Mouse (Mus musculus) thymus, adult 2 months (tissue): Measurements from ENCODE around the gene Amhr2. TPM values are rescaled to one million over a fixed set of nuclear protein-coding genes. Genes with fewer than 3 reads are reported as not detected.

Experiments used
- DNase-seq: peaks from one replicate; pipeline ENCODE4 v3.0.0; 2021
- H3K27ac ChIP-seq: fragments of 200-500 bp; 2 replicates; pipeline ENCODE4 v1.5.1; 2012; ENCODE audit warnings: low read length, control low read depth; ENCODE audit not compliant: control insufficient read depth, insufficient read depth
- H3K27me3 ChIP-seq: fragments of 200-500 bp; 2 replicates; pipeline ENCODE4 v1.6.1; 2012; ENCODE audit warnings: mild to moderate bottlenecking, low read length, moderate library complexity, mixed read lengths; ENCODE audit not compliant: control insufficient read depth, insufficient read depth
- H3K36me3 ChIP-seq: fragments of 200-500 bp; 2 replicates; pipeline ENCODE4 v1.6.1; 2012; ENCODE audit warnings: mild to moderate bottlenecking, low read length, moderate library complexity; ENCODE audit not compliant: control insufficient read depth, insufficient read depth
- H3K4me1 ChIP-seq: fragments of 200-500 bp; replicated peaks from 2 replicates; pipeline ENCODE4 v1.6.1; 2012; ENCODE audit warnings: low read length; ENCODE audit not compliant: control insufficient read depth, insufficient read depth
- H3K4me3 ChIP-seq: fragments of 200-500 bp; 2 replicates; pipeline ENCODE4 v1.5.1; 2012; ENCODE audit warnings: mild to moderate bottlenecking, low read length, control low read depth, moderate library complexity; ENCODE audit not compliant: control insufficient read depth, insufficient read depth
- CTCF ChIP-seq: fragments of 200-500 bp; IDR thresholded peaks from 2 replicates; pipeline ENCODE4 v1.5.1; 2012; ENCODE audit warnings: mild to moderate bottlenecking, control low read depth, low read length, moderate library complexity, borderline replicate concordance; ENCODE audit not compliant: control insufficient read depth, poor library complexity, insufficient read depth; ENCODE audit errors: extremely low read depth
- POLR2A ChIP-seq: fragments of 200-500 bp; IDR thresholded peaks from 2 replicates; pipeline ENCODE4 v1.6.1; 2012; ENCODE audit warnings: mild to moderate bottlenecking, low read length, control low read depth, moderate library complexity; ENCODE audit not compliant: control insufficient read depth, poor library complexity, insufficient read depth; ENCODE audit errors: extremely low read depth
- WGBS: fragments of 180-500 bp; shearing (Covaris S2); methylation state at CpG from one replicate; pipeline ENCODE4 v1.1.7; 2018; 5-methylcytosine and 5-hydroxymethylcytosine counted together
- polyA plus RNA-seq: library from polyadenylated mRNA; depleted of rRNA; stranded (reverse); fragments of >200 nt; gene quantifications from 2 replicates; pipeline ENCODE4 v1.2.3, GENCODE M21; 2012

Gene Amhr2
- polyA plus RNA-seq, 1 experiment: 1.7 TPM

DNA sequence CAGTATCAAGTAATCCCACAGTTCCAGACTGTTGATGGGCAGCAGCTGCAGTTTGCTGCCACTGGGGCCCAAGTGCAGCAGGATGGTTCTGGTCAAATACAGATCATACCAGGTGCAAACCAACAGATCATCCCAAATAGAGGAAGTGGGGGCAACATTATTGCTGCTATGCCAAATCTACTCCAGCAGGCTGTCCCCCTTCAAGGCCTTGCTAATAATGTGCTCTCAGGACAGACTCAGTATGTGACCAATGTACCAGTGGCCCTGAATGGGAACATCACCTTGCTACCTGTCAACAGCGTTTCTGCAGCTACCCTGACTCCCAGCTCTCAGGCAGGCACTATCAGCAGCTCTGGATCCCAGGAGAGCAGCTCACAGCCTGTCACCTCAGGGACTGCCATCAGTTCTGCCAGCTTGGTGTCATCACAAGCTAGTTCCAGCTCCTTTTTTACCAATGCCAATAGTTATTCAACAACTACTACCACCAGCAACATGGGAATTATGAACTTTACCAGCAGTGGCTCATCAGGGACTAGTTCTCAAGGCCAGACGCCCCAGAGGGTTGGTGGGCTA lies 36.5 kb upstream of the Amhr2 start:
- H3K36me3 ChIP-seq: peaks cover 45% of the 10 kb centered on the region
- H3K27ac ChIP-seq: no peak overlapping the region
- DNase-seq: no peak
- H3K27me3 ChIP-seq: no peaks in the 10 kb centered on the region
- peaks cover 18% of the 10 kb centered on the region for H3K4me1 ChIP-seq
- no peak overlapping the region for H3K4me3 ChIP-seq
- 77% methylated on average over 2 of the region's 2 CpGs for WGBS
- no peak for TF ChIP-seq CTCF
- TF ChIP-seq POLR2A: no peak

DNA sequence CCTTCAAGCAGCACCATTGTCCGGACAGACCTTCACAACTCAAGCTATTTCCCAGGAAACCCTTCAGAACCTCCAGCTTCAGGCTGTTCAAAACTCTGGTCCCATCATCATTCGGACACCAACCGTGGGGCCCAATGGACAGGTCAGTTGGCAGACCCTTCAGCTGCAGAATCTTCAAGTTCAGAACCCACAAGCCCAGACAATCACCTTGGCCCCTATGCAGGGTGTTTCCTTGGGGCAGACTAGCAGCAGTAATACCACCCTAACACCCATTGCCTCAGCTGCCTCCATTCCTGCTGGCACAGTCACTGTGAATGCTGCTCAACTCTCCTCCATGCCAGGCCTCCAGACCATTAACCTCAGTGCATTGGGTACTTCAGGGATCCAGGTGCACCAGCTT lies 35.9 kb upstream of the Amhr2 start:
- H3K4me3 ChIP-seq: no peak overlapping the region
- no peak for DNase-seq
- no peaks in the 10 kb centered on the region for H3K27me3 ChIP-seq
- no peak overlapping the region for H3K27ac ChIP-seq
- H3K4me1 ChIP-seq: peaks cover 18% of the 10 kb centered on the region
- H3K36me3 ChIP-seq: peaks cover 45% of the 10 kb centered on the region
- TF ChIP-seq CTCF (no peak), POLR2A (no peak)
- 93% methylated on average over 3 of the region's 3 CpGs for WGBS

DNA sequence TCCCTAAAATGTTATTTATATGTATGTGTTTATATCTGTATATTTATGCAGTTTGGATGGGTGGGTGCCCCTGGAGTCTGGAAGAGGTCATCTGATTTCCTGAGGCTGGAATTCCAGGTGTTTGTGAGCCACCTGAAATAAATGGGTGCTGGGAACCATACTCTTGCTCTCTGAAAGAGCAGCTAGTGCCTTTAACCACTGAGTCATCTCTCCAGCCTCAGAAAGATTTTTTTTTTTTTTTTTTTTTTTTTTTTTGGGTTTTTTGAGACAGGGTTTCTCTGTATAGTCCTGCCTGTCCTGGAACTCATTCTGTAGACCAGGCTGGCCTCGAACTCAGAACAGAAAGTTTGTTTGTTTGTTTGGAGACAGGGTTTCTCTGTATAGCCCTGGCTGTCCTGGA lies 34.1 kb upstream of the Amhr2 start:
- no peak overlapping the region for H3K27ac ChIP-seq
- peaks cover 47% of the 10 kb centered on the region for H3K36me3 ChIP-seq
- no peak for DNase-seq
- no peaks in the 10 kb centered on the region for H3K27me3 ChIP-seq
- TF ChIP-seq CTCF (no peak), POLR2A (no peak)
- H3K4me1 ChIP-seq: peaks cover 18% of the 10 kb centered on the region
- WGBS: 93% methylated on average over 1 of the region's 1 CpGs
- no peak overlapping the region for H3K4me3 ChIP-seq

DNA sequence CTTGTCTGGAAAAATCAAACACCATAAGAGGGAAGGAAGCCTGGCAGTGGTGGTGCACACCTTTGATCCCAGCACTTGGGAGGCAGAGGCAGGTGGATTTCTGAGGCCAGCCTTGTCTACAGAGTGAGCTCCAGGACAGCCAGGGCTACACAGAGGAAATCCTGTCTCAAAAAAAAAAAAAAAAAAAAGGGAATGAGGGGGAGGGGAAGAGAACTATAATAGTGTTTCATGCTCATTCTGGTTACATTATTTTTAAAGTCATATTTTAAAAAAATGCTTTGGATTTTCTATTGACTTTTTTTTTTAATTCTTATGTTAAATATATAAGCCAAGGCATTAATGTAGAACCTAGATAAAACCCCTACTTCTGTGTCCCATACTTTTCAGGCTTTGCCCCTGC lies 31.5 kb upstream of the Amhr2 start:
- no peak overlapping the region for H3K4me3 ChIP-seq
- no peak for DNase-seq
- no peaks in the 10 kb centered on the region for H3K27me3 ChIP-seq
- H3K36me3 ChIP-seq: peaks cover 36% of the 10 kb centered on the region
- H3K27ac ChIP-seq: no peak overlapping the region
- H3K4me1 ChIP-seq: peaks cover 11% of the 10 kb centered on the region
- TF ChIP-seq POLR2A: no peak

DNA sequence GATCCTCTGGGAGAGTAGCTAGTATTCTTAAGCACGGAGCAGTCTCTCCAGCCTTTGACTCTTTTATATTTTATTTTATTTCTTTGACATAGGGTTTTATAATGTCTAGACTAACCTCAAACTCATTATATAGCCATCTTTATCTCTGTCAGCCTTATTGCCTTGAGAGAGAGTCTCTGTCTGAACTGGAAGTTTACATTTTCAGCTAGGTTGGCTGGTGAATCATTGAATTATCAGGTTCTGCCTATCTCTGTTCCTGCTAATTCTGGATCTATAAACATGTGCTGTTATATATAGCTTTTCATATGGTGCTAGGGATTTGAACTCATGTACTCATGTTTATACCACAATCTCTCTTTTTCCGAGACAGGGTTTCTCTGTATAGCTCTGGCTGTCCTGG lies 27.6 kb upstream of the Amhr2 start:
- DNase-seq: no peak
- Histone ChIP-seq H3K4me3 (no peak overlapping the region), H3K4me1 (peaks cover 3% of the 10 kb centered on the region; the same call in 1 of the 2 replicates), H3K27ac (no peak overlapping the region), H3K36me3 (peaks cover 18% of the 10 kb centered on the region), H3K27me3 (no peaks in the 10 kb centered on the region)
- no peak for TF ChIP-seq CTCF
- TF ChIP-seq POLR2A: no peak
- 89% methylated on average over 2 of the region's 2 CpGs for WGBS

DNA sequence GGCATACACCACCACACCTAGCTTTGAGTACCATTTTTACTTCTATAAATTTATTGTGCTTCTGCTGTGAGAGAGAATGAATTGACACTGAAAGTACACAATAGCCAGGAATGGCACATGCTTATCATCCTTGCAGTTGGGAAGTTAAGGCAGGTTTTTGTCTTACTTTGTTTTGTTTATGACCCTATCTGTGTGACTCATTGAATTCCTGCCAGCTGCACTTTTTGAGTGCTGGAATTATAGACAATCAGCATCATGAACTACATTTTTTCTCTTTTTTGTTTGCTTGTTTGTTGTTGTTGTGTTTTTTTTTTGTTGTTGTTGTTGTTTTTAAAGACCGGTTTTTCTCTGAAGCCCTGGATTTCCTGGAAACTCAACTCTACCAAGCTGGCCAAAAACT lies 24.2 kb upstream of the Amhr2 start:
- WGBS: 33% methylated on average over 1 of the region's 1 CpGs

DNA sequence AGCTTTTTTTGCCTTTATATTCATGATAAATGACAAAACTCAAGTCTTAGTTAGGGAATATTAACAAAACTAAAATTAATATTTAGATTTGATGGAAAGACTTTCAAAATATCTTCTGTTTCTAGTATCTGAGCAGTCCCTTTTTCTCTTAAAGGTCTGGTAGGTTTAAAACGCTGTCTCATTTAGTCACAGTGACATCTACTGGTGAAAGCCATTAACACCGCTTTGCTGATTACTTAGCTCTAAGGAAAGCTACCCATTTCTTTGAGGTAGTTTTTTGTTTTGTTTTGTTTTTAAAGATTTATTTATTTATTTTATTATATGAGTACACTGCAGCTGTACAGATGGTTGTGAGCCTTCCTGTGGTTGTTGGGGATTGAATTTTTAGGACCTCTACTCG lies 23.7 kb upstream of the Amhr2 start:
- H3K36me3 ChIP-seq: peaks cover 24% of the 10 kb centered on the region
- no peaks in the 10 kb centered on the region for H3K27me3 ChIP-seq
- TF ChIP-seq CTCF: no peak
- no peak for TF ChIP-seq POLR2A
- no peak overlapping the region for H3K4me3 ChIP-seq
- WGBS: 51% methylated on average over 3 of the region's 3 CpGs
- H3K27ac ChIP-seq: no peak overlapping the region
- no peaks in the 10 kb centered on the region for H3K4me1 ChIP-seq
- peak; percentile 48 for DNase-seq

More for the DNA sequence above, 24.2 kb upstream of the Amhr2 start:
- Histone ChIP-seq H3K27me3 (no peaks in the 10 kb centered on the region), H3K27ac (no peak overlapping the region), H3K36me3 (peaks cover 19% of the 10 kb centered on the region), H3K4me3 (no peak overlapping the region), H3K4me1 (no peaks in the 10 kb centered on the region)
- no peak for TF ChIP-seq POLR2A
- no peak for TF ChIP-seq CTCF
- DNase-seq: no peak
